Mouse (Mus musculus) stomach, postnatal 0 days (tissue): ENCODE measurements around the gene Usp46. TPM values are rescaled to one million over a fixed set of nuclear protein-coding genes. Genes with fewer than 3 reads are reported as not detected.
A peak's percentile ranks its signal among the peaks of the same experiment; 100 is the strongest.
"Not testable (repeated sequence)": the region's sequence is repeated elsewhere in the genome, so short reads cannot be mapped to it uniquely, and the experiment has no call there.

ENCODE experiments used
- ATAC-seq: fragments of 200-750 bp; cut with Nextera tagmentation; 2 replicates; pipeline ENCODE4 v1.8.0; 2017; ENCODE audit not compliant: low FRiP score, low TSS enrichment
- DNase-seq: peaks from one replicate; pipeline ENCODE4 v3.0.0-alpha.2; 2016; ENCODE audit warnings: low spot score
- H3K27ac ChIP-seq: fragments of 300-500 bp; sonication (generic); replicated peaks from 2 replicates; pipeline ENCODE4 v1.5.1; 2014; ENCODE audit warnings: mild to moderate bottlenecking, control low read depth
- H3K27me3 ChIP-seq: fragments of 300-500 bp; sonication (generic); 2 replicates; pipeline ENCODE4 v1.6.1; 2014; ENCODE audit warnings: low read length; ENCODE audit not compliant: control insufficient read depth, insufficient read depth
- H3K36me3 ChIP-seq: fragments of 300-500 bp; sonication (generic); 2 replicates; pipeline ENCODE4 v1.6.1; 2014; ENCODE audit warnings: low read length, mixed read lengths; ENCODE audit not compliant: control insufficient read depth, insufficient read depth
- H3K4me1 ChIP-seq: fragments of 300-500 bp; sonication (generic); replicated peaks from 2 replicates; pipeline ENCODE4 v1.6.1; 2014; ENCODE audit warnings: antibody characterized with exemption; ENCODE audit not compliant: control insufficient read depth, insufficient read depth
- H3K4me2 ChIP-seq: fragments of 300-500 bp; sonication (generic); replicated peaks from 2 replicates; pipeline ENCODE4 v1.6.1; 2014; ENCODE audit warnings: low read depth, mild to moderate bottlenecking, control low read depth, moderate library complexity
- H3K4me3 ChIP-seq: fragments of 300-500 bp; sonication (generic); 2 replicates; pipeline ENCODE4 v1.5.1; 2014; ENCODE audit warnings: low read depth, low read length, control low read depth
- H3K9ac ChIP-seq: fragments of 300-500 bp; sonication (generic); 2 replicates; pipeline ENCODE4 v1.6.1; 2014; ENCODE audit warnings: mild to moderate bottlenecking, low read length, control low read depth, mixed read lengths
- H3K9me3 ChIP-seq: fragments of 300-500 bp; sonication (generic); 2 replicates; pipeline ENCODE4 v1.6.1; 2016; ENCODE audit warnings: low read length; ENCODE audit not compliant: control insufficient read depth
- CTCF ChIP-seq: IDR thresholded peaks from 2 replicates; pipeline ENCODE4 v1.5.1; 2016; ENCODE audit warnings: antibody characterized with exemption, low read depth, mild to moderate bottlenecking, moderate library complexity
- EP300 ChIP-seq: optimal IDR thresholded peaks from 2 replicates; pipeline ENCODE3; 2016; ENCODE audit warnings: antibody characterized with exemption
- WGBS: fragments of 180-500 bp; shearing (Covaris S2); extraction: QIAGEN DNeasy Blood & Tissue Kit; methylation state at CpG from one replicate; pipeline ENCODE4 v1.1.7; 2014; 5-methylcytosine and 5-hydroxymethylcytosine counted together
- polyA plus RNA-seq: library from polyadenylated mRNA; unstranded; fragments of >200 nt; fragmentation: Nextera tagmentation; extraction: Ambion mirVana; gene quantifications from 2 replicates; pipeline ENCODE4 v1.2.1, GENCODE M21; 2015

Gene Usp46
- polyA plus RNA-seq, 1 experiment from 2014 or later, result 20.0 TPM

- no peak overlapping the region for H3K4me2 ChIP-seq
- no peak overlapping the region for H3K27ac ChIP-seq
- no peak for TF ChIP-seq CTCF
- no peak for TF ChIP-seq EP300
- no peak overlapping the region for H3K4me3 ChIP-seq
- no peaks in the 10 kb centered on the region for H3K36me3 ChIP-seq
- WGBS, result 78% methylated on average over 11 of the region's 11 CpGs
- H3K27me3 ChIP-seq, result no peaks in the 10 kb centered on the region
- H3K9ac ChIP-seq, result no peak overlapping the region
- peak; percentile 12 for DNase-seq
- H3K4me1 ChIP-seq, result no peaks in the 10 kb centered on the region
- no peaks in the 10 kb centered on the region for H3K9me3 ChIP-seq
- ATAC-seq, result no peak
Measured at GRCm38 (mm10) chr5:74078861-74079615, 10.8 kb upstream of the Usp46 start.

- no peak for DNase-seq
- Histone ChIP-seq H3K4me3 (no peak overlapping the region), H3K27ac (no peak overlapping the region), H3K27me3 (no peaks in the 10 kb centered on the region), H3K4me1 (no peaks in the 10 kb centered on the region), H3K9ac (no peak overlapping the region), H3K4me2 (no peak overlapping the region), H3K9me3 (no peaks in the 10 kb centered on the region), H3K36me3 (no peaks in the 10 kb centered on the region)
- no peak for TF ChIP-seq CTCF
- no peak for TF ChIP-seq EP300
- WGBS, result 93% methylated on average over 1 of the region's 1 CpGs
- ATAC-seq, result no peak
Measured at GRCm38 (mm10) chr5:74078400-74078799, 10.2 kb upstream of the Usp46 start.

GRCm38 (mm10) chr5:74077959-74078358 is 9.7 kb upstream of the Usp46 start:
- Histone ChIP-seq H3K4me1 (no peaks in the 10 kb centered on the region), H3K27ac (no peak overlapping the region), H3K9me3 (no peaks in the 10 kb centered on the region), H3K4me2 (no peak overlapping the region), H3K27me3 (no peaks in the 10 kb centered on the region), H3K36me3 (no peaks in the 10 kb centered on the region), H3K9ac (no peak overlapping the region), H3K4me3 (no peak overlapping the region)
- DNase-seq (no peak), ATAC-seq (no peak)
- TF ChIP-seq EP300 (no peak), CTCF (no peak)
- WGBS, result 51% methylated on average over 8 of the region's 8 CpGs

- no peak for DNase-seq
- H3K9me3 ChIP-seq, result no peaks in the 10 kb centered on the region
- H3K9ac ChIP-seq, result no peak overlapping the region
- 22% methylated on average over 9 of the region's 9 CpGs for WGBS
- no peaks in the 10 kb centered on the region for H3K27me3 ChIP-seq
- H3K36me3 ChIP-seq, result no peaks in the 10 kb centered on the region
- no peak overlapping the region for H3K4me2 ChIP-seq
- H3K27ac ChIP-seq, result no peak overlapping the region
- no peak for TF ChIP-seq EP300
- no peak for TF ChIP-seq CTCF
- ATAC-seq, result no peak
- no peak overlapping the region for H3K4me3 ChIP-seq
- no peaks in the 10 kb centered on the region for H3K4me1 ChIP-seq
Measured at GRCm38 (mm10) chr5:74076759-74077158, 8.5 kb upstream of the Usp46 start.

GRCm38 (mm10) chr5:74070564-74070963 is 2.3 kb upstream of the Usp46 start:
- not testable (repeated sequence) for H3K4me1 ChIP-seq, DNase-seq, ATAC-seq, H3K36me3 ChIP-seq, H3K27me3 ChIP-seq, H3K4me2 ChIP-seq, H3K9me3 ChIP-seq, H3K9ac ChIP-seq, H3K4me3 ChIP-seq, H3K27ac ChIP-seq
- 85% methylated on average over 5 of the region's 5 CpGs for WGBS
- TF ChIP-seq CTCF, result peak; percentile 53

- H3K9ac ChIP-seq, result peak overlapping the region; percentile 83
- H3K4me2 ChIP-seq, result peak overlapping the region; percentile 59
- peak overlapping the region; percentile 63 for H3K4me3 ChIP-seq
- H3K9me3 ChIP-seq, result no peaks in the 10 kb centered on the region
- H3K27ac ChIP-seq, result peak overlapping the region; percentile 92
- H3K4me1 ChIP-seq, result no peaks in the 10 kb centered on the region
- no peaks in the 10 kb centered on the region for H3K27me3 ChIP-seq
- DNase-seq, result peak; percentile 72
- under 1% methylated on average over 18 of the region's 18 CpGs for WGBS
- H3K36me3 ChIP-seq, result no peaks in the 10 kb centered on the region
- TF ChIP-seq EP300, result no peak
- no peak for TF ChIP-seq CTCF
- ATAC-seq, result peak; percentile 57
Measured at GRCm38 (mm10) chr5:74068714-74069321, 587 bp upstream of the Usp46 start.
